12 mouse cellular contexts compared by ENCODE assay signal in the genomic region with DNA sequence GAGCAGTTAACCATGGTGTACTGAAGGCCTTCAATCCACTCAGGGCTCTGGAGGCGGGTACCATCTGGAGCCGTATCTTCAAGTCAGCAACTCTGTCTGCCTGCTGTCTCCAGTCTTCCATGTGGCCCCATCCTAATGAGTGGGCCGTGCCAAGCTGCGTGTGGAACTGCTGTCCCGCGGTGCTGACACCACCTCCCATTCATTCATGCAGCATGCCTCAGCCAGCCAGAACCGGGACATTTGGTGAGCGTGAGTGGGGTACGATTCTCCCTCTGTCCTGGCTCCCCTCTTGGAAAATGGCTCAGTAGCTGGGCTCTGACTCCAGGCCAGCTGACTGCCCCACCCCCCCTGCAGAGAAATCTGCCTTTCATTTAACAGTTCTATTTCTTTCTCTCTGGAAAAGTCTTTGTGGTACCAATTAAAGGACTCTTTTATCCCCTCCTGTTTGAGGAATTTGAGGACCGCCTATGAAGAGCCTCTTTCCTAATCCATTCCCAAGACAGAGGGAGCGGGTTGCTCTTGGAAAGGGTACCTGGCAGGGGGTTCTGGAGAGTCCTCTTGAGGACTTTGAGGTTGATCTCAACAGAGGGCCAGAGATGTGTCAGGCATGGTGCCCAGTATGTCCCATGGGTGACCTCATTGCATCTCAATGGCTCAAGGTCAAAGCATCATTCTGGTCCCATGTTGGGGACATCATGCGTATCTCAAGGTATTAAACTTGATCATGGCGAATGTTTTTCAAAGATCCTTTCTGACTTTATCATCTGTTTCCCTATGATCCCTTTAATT. TPM values are rescaled to one million over a fixed set of nuclear protein-coding genes. Genes with fewer than 3 reads are reported as not detected.
A peak's percentile ranks its signal among the peaks of the same experiment; 100 is the strongest.
DNase-seq lines count a peak whose midpoint lies in the region; ATAC-seq lines count a peak whose summit lies in the region.
"Had no signal": no experiment of that assay in that cellular context is flagged by ENCODE, and none has a peak within 500 bp of the region (broad histone marks: within the 10 kb centered on the region; RNA-seq: fewer than 3 reads in every experiment).

No protein-coding gene starts in this region.

- peak; percentile 91 for DNase-seq in brain, adult 2 months (ENCODE audit: low read depth, low spot score)
- peak; percentile 44 for DNase-seq in cerebellum, adult 11-12 months
- peak; percentile 33 to 38 for DNase-seq in frontal cortex, postnatal 14 days (ENCODE audit: low spot score in 2 of 2)
- peak; percentile 38 to 49 for DNase-seq in left cerebral cortex, postnatal 14 days (ENCODE audit: low spot score in 2 of 2)
- DNase-seq in urinary bladder, postnatal 14 days (ENCODE audit: low spot score) = no peak
- no peak for DNase-seq in kidney, adult 18-20 months
- DNase-seq: gastrocnemius, postnatal 36 days; thymus, adult 18-20 months had no signal

- ATAC-seq in intestine, embryonic 15.5 days = no peak
- no peak for ATAC-seq in erythroblast, adult 5-6 weeks (replicated peaks; ENCODE audit: low FRiP score, poor library complexity, severe bottlenecking)
- ATAC-seq: intestine, postnatal 0 days had no signal

- no peak overlapping the region for H3K4me2 ChIP-seq in intestine, embryonic 15.5 days (replicated peaks)
- H3K4me2 ChIP-seq: lung, embryonic 15.5 days had no signal

- no peak overlapping the region for H3K9ac ChIP-seq in intestine, embryonic 15.5 days
- H3K9ac ChIP-seq: lung, embryonic 15.5 days had no signal

- no peaks in the 10 kb centered on the region for H3K9me3 ChIP-seq in intestine, embryonic 15.5 days
- H3K9me3 ChIP-seq: lung, embryonic 15.5 days had no signal

- no peaks in the 10 kb centered on the region for H3K27me3 ChIP-seq in intestine, embryonic 15.5 days (replicated peaks)
- H3K27me3 ChIP-seq: lung, embryonic 15.5 days had no signal

- intact Hi-C loops in left cerebral cortex, postnatal 14 days (cut with DNase I) = no loop called here

- H3K27ac ChIP-seq in intestine, embryonic 15.5 days = no peak overlapping the region
- H3K27ac ChIP-seq: lung, embryonic 15.5 days had no signal

- H3K36me3 ChIP-seq in intestine, embryonic 15.5 days = no peaks in the 10 kb centered on the region
- H3K36me3 ChIP-seq: lung, embryonic 15.5 days had no signal

- H3K4me1 ChIP-seq in intestine, embryonic 15.5 days (replicated peaks) = no peaks in the 10 kb centered on the region

- H3K4me3 ChIP-seq in intestine, embryonic 15.5 days (replicated peaks) = no peak overlapping the region
- H3K4me3 ChIP-seq: lung, embryonic 15.5 days had no signal

- 67% methylated on average over 13 of the region's 13 CpGs for WGBS in intestine, embryonic 15.5 days

RNA-seq across cellular contexts. Expression of gene Brd7, which starts 55.5 kb away (rescaled TPM):
- 10 to 100 TPM; 60.0 to 60.1 TPM for total RNA-seq in left cerebral cortex, postnatal 14 days (2021)
- polyA plus RNA-seq in intestine, embryonic 15.5 days (2015; fragmentation: Nextera tagmentation; extraction: Ambion mirVana) = 54.5 and 55.7 TPM in 2 replicates
- 22.5 and 49.5 TPM in 2 replicates for total RNA-seq in erythroblast, adult 5-6 weeks (2015; ENCODE audit: low replicate concordance)
- total RNA-seq in erythroblast, adult 5-6 weeks (2017; ENCODE audit: low replicate concordance) = 11.8 and 28.7 TPM in 2 replicates

Comparison
In these comparisons a context has a peak if more than half of its experiments do, and no peak if none do; other contexts are left out.
1. DNase-seq: peak in brain, adult 2 months (single experiment), cerebellum, adult 11-12 months (single experiment), frontal cortex, postnatal 14 days (2 of 2) and left cerebral cortex, postnatal 14 days (2 of 2); none in urinary bladder, postnatal 14 days (single experiment) and kidney, adult 18-20 months (single experiment).